Mouse (Mus musculus): ENCODE measurements around the gene Aoah.

Aoah gene

DNA sequence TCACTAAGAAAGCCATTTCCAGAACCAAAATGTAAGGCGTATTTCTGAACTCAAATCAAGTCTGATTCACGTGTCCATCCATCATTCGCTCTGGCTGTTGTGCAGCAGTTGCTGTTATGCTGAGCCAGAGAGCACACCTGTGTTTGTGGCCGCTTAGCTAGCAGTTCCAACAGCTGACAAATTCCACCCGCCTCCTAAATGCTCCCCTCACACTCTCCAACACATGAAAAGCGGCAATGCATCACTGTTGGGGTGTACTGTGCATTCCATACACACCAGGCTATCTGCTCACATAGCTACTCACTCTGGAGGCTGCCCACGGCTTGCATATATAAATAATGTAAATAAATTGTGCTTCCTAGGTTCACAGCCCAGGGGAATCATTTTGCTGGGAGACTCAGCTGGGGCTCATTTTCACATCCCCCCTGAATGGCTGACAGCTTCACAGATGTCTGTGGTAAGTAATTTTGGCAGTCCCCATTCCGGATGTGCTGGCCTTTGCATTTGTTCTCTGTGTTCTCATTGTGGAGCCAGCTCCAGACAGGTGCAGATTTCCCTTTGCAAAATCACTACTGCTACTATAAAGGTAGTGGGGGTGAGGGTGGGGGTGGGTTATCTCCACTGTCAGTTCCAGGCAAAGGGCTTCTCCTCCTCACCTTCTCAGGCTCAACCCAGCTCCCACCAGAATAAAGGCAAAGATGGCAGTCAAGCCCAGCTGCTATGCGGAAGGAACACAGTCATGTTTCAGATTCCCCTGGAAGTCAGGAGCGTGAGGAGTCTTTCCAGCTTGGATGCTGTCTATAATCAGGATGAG lies 123.0 kb downstream of the Aoah start:
- DNase-seq (ENCODE audit: low spot score): no peak

DNA sequence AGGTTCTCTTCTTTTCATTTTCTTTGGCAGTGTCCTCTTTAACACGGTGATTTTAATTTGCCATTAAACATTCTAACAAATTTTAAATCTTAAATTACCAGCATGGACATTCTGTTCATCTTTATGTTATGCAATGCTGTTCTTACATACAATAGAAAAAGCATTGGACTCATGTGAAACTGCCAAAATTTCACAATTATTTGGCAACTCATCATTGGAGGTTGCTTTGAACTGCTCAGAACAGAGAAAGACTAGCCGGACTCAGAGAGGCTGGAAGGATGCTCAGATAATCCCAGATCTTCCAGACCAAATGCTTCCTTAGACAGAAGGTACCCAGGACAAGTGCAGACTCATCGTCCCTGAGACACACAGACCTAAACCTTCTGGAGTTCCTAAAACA lies 126.5 kb downstream of the Aoah start:
- DNase-seq (ENCODE audit: low spot score): no peak

DNA sequence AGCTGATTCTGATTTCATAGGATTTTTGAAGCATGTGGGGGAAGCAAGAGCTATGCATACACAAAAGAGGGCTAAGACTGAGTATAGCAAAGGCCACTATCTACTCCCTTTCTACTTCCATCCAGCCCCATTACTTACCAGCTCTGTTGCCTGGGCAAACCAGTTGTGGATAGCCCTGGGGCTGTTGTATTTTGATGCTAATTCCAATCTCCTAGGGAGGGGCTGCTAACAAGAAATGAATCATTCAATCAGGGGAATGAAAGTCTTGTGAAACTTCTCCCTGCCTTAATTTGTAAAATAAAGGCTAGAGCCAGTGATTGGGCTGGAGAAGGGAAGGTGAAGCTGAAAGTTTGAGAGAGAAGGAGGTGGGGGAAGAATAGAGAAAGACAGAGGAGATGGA lies 142.1 kb downstream of the Aoah start:
- no peak for DNase-seq (ENCODE audit: low spot score)

DNA sequence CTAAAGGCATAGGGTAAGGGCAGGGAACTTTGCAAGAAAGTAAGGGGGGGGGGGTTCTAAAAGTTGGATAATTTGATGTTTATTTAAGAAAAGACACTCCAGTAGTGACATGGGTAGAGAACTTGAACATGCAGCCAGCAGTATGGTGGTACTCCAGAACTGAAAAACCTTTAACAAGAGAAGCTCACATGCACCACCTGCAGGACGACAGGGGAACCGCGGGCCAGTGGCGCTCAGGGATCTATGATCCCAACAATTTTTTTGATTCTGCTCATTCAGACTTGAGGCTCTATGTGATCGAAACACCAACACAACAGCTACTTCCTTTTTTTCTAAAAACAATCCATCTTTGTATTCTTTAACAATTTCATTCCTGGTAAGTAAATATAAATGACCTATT lies 143.5 kb downstream of the Aoah start:
- peak; percentile 73 for DNase-seq (ENCODE audit: low spot score)

DNA sequence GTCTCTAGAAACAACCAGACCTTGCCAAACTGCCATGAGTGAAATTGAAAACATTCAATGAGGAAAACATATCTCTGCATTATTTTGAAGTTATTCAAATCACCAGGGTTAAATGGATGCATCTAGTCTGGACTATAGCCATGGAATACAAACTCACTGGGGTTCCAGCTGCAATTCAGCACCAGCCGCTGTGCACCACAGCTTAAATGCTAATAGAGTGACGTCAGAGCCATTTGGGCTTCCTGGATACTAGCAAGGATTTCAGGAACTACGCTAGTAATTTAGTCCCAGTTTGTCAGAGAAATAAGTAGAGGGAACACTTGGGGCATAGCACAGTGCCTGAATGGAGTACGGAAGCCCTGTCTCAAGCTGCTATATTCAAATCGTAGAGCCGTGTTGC lies 145.2 kb downstream of the Aoah start:
- DNase-seq (ENCODE audit: low spot score): no peak

DNA sequence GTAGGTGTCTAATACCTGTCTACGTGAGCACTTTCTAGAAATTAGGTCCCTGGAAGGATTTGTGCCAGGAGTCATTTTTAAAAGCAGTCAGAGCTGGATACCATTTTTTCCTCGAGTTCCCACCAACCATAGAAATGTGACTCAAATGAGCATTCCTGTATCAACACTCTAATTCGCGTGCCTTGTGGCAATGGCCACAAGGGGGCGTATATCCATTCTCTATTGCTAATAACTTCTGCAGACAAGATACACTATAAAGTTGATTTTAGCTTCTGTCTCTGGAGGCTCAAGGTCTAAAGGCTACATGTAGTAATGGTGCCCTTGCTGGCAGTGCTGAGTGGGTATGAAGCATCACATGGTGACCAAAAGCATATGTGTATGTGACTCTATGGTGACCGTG lies 146.5 kb downstream of the Aoah start:
- DNase-seq (ENCODE audit: low spot score): peak; percentile 62

DNA sequence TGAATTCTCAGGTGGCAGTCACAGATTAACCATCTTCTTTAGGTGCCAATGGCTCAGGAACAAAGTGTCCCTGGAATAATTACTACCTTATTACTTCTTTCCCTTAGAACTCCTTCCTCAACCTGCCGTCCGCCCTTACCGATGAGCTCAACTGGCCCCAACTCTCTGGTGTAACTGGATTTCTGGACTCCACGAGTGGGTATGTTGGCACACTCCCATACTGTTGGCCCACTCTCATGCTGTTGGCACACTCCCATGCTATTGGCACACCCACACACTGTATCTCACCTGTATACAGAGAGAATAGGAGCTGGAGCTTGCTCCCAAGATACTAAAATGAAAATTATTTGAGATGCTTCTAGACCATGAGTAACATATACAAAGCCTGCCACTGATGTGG lies 147.8 kb downstream of the Aoah start:
- no peak for DNase-seq (ENCODE audit: low spot score)

DNA sequence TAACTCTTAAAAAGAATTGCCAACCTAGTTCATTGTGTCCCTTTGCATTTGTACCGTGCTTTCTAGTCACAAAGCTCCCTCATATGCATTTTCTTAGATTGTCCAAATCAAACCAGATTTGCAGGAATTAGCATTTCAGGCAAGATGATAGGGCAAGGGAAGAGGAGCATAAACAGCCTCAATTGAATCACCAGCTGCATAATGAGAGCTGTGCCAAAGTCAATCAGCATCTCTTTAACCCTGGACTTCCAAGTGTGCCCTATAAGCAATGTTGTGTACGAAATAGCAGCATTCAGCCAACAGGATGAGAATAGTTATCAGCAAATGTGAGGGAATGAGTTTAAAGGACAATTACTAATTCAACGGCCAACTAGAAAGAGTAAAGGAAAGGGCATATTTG lies 169.2 kb downstream of the Aoah start:
- DNase-seq (ENCODE audit: low spot score): no peak

DNA sequence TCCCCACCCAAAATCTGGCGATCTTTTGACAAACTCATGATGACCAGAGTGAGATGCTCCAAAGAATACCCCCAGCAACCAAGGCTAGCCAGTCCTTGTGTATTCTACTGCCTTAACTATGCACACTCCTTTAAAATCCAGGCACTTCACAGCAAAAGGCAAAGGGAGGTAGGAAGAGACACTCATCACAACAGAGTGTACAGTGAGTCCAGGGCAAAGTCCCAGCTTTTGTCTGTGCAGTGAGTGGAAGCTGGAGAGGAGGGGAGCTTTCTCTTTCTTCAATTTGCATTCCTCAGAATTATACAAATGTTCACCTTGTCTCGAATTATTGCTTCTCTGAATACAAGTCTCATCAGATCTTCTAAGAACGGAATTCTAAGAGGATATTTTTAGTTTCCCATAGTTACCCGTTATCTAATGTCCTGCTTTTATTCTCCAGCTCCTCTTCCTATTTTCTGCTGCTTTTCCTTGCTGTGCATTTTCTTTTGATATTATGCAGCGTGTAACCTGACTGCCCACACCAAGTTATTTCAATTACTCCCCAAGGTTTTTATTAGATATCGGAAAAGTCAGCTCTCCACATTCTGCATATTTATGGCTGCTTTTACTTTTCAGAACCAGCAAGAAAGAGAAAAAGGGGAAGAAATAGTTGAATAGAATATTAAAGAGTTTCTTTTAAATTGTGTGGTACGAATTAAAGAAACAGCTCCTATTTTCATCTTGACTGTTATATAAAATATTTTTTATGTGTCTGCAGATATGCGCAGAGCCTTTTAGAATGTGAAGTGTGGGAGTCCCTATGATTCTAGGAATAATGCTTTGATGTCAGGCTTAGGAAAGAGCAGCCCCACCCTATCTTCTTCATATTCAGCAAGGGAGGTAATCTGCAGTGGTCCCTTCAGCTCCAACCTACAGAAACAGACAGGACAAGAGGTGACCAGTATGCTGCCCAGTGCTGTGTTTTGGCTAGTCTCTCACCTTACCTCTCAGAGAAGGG lies 187.6 kb downstream of the Aoah start:
- DNase-seq (ENCODE audit: low spot score): no peak

DNA sequence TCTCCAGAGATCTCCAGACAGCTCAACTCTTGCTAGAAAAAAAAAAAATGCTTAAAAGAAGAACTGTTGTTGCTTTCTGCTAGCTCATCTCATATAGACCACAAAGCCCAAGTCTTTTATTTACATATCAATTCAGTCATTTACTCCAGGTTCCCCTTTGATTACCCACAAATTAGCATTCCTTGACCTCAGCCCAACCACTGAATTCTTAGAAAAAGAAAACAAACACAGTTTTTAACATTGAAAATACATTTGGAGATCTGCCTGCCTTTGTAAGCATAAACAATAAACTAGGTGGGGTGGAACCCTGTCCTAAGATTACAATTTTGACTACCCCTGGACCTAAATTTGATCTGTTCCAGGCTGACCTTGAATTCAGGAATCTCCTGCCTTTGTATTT lies 191.6 kb downstream of the Aoah start:
- DNase-seq (ENCODE audit: low spot score): no peak

DNA sequence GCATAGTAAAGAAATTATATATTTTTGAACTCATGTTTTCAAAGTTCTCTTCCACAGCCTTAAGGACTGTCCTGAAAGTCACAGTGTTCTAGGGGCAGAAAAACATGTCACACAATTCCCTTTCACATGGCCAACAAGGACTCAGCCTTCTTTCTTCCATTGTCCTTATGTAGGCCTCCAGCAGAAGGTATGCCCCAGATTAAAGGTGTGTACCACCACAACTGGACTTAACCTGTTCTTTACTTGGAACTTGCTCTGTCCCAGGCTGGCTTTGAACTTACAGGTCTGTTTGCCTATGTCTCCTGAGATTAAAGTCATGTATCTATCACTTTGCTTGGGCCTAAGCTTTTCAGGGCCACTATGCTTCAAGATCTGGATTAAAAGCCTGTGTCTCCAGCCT lies 192.0 kb downstream of the Aoah start:
- no peak for DNase-seq (ENCODE audit: low spot score)

DNA sequence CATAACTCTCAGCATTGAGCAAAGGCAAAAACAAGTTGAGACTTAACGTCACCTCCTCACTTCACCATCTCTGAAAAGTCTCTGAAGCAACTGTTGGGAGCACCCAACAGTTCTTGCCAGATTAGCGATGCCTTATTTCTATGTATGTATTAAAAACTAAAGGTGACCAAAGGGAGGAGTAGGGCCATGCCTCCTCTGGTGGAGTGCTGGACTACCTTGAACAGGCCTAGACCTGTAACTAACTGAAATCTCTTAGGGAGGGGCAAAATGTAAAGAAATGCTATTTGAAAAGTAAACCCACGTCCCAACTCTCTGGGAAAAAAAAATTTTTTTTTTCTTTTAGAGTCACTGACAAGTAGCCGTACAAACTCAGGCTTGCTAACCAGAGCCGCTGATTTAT lies 211.3 kb downstream of the Aoah start:
- DNase-seq (ENCODE audit: low spot score): no peak

DNA sequence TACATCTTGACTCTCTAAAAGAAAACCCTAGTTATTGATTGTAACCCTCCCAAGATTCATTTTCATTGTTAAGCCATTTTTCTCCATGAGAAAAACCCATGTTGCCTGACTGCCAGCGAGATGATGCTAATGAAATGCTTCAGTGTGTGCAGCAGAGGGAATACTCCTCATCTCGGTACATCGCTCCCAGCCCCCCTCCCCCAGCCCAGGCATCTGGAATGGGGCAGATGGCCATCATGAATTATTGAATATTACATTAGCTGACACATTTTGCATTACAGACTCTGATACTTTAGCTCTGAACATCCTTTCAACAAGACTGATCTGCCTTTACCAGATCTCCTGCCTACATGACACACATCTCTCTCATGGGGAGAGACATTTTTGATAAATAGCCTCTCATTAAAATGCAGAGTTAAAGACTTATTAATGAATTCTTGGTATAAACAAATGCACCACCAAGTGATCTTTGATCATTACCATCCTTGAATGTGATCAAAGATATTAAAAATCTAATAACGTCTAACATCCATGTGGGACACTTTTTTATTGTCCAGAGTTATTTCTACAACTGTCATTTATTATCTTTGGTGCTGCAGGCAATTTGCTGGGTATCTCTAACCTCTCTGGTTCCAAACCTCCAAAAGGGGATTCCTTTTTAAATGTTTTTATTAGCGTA lies 211.9 kb downstream of the Aoah start:
- peak; percentile 8 for DNase-seq (ENCODE audit: low spot score)

DNA sequence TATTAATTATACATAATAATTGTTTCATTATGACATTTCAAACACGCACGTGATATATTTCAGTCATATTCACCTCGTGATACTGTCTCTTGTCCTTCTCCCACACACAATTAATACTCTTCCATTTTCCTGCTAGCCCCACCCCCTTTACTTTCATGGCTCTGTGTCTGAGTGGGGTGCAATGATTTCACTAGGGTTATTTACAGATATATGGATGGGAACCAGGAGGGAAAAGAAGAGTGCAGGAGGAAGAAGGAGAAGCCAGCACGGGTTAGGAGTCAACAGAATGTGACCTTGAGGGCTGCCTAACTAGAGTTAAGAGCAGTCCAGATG lies 212.4 kb downstream of the Aoah start:
- no peak for DNase-seq (ENCODE audit: low spot score)

DNA sequence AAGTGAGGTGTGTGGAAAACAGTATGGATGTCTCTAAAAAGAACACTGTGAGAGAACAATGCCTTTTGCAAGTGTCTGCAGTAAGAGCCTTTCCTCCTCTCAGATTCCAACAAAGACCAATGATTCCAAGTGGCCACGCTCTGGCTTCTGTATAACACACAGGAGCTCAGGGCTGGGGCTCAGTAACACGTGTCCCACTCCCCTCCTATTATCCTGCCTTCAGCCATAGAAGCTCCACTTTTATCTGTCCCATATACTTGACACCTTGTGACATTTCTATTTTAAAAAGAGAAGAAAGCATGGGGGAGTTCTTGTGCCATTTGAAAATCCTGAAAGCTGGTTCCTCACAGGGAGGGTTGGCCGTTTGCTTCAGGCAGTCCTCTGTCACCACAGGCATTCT lies 219.7 kb downstream of the Aoah start:
- no peak for DNase-seq (ENCODE audit: low spot score)

DNA sequence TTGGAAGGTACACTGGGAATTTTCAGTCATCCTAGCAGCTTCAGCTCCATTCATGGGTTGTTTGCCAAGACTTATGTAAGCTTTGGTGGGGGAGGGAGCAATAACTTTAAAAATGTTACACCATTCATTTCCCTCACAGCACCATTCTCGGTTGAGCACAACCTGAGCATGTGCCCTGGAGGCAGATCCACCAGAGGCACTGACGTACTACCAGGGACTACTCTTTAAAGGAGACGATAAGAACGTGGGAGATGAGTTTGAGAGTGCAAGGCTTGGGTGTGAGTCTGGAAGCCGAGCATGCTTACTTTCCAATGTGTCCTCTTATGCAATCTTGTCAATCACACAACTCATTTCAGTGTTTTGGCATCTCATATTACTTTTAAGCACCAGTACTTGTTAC lies 230.9 kb downstream of the Aoah start:
- DNase-seq (ENCODE audit: low spot score): no peak

DNA sequence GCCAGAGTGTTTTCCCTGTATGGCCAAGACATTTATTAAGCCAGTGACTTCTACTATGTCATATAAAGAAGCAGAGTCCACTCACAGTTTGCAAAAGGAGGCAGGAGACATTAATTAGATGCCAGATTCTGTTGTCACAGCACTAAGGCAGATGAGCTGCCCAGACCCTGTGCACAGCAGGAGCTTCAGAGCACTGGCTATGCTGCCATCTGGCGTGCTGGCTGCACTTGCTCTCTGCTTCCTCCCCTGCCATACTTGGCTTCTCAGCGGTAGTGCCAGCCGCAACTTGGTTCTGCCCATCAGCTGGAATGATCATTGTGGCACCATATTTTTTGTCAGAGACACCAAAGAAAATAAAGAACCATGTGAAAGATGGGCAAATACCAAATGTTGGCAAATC lies 239.3 kb downstream of the Aoah start:
- no peak for DNase-seq (ENCODE audit: low spot score)

DNA sequence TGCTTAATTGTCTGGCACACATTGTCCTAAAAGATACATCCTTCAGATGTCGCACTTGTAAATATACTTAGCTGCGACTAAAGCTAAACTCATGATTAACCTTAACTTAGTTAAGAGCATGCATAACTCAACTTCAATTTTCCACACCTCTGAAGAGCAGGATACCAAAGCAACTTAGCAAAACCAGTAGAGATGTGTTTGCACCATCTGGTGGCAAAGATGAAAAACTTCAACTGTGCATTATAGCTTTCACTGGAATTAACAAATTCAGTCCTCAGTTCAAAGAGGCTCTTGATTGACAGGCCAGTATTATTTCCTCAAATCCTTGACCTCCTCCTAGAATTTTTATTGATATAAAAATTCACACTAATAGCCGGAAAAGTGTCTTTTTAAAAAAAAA lies 241.1 kb downstream of the Aoah start:
- peak; percentile 31 for DNase-seq (ENCODE audit: low spot score)

DNA sequence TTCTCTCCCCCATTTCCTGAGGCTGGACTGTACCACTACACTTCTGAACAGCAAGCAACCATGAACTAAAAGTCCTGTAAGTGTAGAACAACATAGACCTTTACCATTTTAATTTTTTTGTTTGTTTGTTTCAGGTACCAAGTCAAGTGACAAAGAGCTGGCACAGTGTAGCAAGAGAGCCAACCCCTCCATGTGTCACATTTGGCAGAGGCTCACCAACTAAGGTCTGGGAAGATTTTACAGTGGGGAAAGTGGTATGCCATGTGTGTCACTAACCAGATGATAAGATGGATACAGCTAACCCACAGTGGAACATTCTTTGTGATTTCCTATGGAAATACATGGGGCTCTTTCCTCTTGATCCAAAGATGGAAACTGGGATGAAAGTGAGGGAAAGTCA lies 242.1 kb downstream of the Aoah start:
- no peak for DNase-seq (ENCODE audit: low spot score)

DNA sequence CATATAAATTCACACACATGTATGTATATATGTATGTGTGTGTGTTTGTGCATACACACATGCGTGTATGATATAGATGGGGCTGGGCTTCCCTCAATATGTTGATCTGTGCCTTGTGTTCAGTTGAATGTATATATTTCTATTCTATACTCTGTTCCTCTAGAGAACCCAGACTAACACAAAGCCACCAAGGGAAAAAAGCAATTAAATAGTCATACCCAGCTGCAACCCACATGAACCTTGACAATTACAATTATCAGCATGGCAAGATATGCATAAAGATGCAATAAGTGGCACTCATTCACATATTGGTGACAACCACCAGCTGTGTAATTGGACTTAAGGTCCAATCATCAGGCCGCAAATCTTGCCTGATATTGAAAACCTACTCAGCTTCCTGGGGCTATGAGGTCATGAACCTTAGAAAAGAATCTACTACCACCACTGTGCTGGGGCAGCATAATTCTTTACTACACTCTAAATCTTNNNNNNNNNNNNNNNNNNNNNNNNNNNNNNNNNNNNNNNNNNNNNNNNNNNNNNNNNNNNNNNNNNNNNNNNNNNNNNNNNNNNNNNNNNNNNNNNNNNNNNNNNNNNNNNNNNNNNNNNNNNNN lies 246.8 kb downstream of the Aoah start:
- DNase-seq (ENCODE audit: low spot score): peak; percentile 24

DNA sequence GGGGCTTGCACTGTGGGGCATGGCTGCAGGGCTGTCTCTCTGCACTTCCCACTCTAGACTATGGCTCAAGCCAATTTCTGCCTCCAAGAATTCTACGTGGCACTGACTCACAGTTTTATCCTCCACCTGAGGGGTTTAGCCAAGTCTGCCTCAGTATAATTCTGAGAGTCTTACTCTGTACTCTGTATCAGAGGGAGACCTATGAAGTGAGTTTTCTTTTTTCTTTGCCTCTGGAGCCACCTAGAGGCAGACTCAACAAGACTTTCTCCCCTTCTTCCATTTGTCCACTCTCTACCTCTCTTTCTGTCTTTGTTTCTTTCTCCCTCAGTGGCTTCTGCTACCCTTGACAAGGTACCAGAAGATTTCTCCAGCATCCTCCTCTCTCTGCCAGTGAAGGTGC lies 256.2 kb downstream of the Aoah start:
- DNase-seq (ENCODE audit: low spot score): peak; percentile 47

DNA sequence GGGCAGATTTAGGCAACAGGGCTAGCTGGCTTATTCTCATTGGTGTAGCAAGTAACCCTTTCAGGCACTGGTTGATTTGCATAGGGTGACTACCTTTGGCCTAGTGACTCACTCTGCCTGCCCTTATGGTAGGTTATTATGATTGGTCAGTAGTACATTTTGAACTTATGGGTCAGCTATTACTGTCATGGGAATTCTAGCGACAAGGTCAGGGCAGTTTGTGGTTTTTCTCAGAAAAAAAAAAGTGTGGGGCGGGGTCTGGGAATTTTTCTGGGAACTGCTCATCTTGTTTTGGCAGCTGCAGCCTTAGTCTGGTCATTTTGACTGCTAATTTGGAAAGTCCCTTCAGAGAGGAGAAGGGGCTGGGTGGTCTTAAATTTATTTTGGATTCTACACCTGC lies 272.1 kb downstream of the Aoah start:
- no peak for DNase-seq (ENCODE audit: low spot score)

Measured in embryo, embryonic 10.5 days (tissue).